Mouse (Mus musculus) thymus, adult 2 months (tissue): ENCODE measurements at regions not wholly inside any gene's neighbourhood (a gene's known extent, or its start where the extent isn't known, plus 50 kb on each side); places are given as distances from the start of the nearest gene placed in this dataset.
"Not testable (repeated sequence)": the region's sequence is repeated elsewhere in the genome, so short reads cannot be mapped to it uniquely, and the experiment has no call there.

Source experiments
- CTCF ChIP-seq: fragments of 200-500 bp; IDR thresholded peaks from 2 replicates; pipeline ENCODE4 v1.5.1; 2012; ENCODE audit warnings: mild to moderate bottlenecking, control low read depth, low read length, moderate library complexity, borderline replicate concordance; ENCODE audit not compliant: control insufficient read depth, poor library complexity, insufficient read depth; ENCODE audit errors: extremely low read depth
- POLR2A ChIP-seq: fragments of 200-500 bp; IDR thresholded peaks from 2 replicates; pipeline ENCODE4 v1.6.1; 2012; ENCODE audit warnings: mild to moderate bottlenecking, low read length, control low read depth, moderate library complexity; ENCODE audit not compliant: control insufficient read depth, poor library complexity, insufficient read depth; ENCODE audit errors: extremely low read depth

DNA sequence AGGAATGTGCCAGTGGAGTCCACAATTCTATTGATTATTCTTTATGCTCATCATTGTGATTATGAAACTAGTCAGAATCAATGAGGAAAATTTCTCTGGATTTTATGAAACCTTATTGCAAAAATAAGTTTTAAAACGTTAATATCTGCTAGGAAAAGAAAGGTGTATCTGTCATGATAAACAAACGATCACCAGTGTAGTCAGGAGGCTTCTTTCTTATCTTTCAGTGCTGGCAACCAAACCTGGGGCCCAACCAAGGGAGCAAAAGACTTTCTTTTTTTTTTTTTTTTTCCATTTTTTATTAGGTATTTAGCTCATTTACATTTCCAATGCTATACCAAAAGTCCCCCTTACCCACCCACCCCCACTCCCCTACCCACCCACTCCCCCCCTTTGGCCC, 82.7 kb downstream of the Ogfrl1 start:
- TF ChIP-seq POLR2A, CTCF: not testable (repeated sequence)
